Comparison of ENCODE assay signal across 9 mouse cellular contexts in genomic region chr15:56336449-56336848, GRCm38 (mm10).
DNase-seq lines count a peak whose midpoint lies in the region; TF ChIP-seq lines count a peak whose summit lies in the region.
"Had no signal": no experiment of that assay in that cellular context is flagged by ENCODE, and none has a peak within 500 bp of the region (broad histone marks: within the 10 kb centered on the region; RNA-seq: fewer than 3 reads in every experiment).

No protein-coding gene starts in this region.

- no peak for TF ChIP-seq POLR2A in kidney, adult 2 months (IDR thresholded peaks at IDR 0.05; ENCODE audit: low read depth, low read length)

- intact Hi-C loops in left cerebral cortex, postnatal 14 days (cut with DNase I), result loop anchor here (5.0 kb wide), 4 partner anchors 269 to 1071 kb away; no protein-coding TSS in a partner anchor

- no peaks in the 10 kb centered on the region for H3K36me3 ChIP-seq in kidney, adult 2 months (ENCODE audit: control insufficient read depth, insufficient read depth, low read length)
- H3K36me3 ChIP-seq: embryonic facial prominence, embryonic 15.5 days had no signal

- peak; percentile 87 for TF ChIP-seq CTCF in kidney, adult 2 months (conservative IDR thresholded peaks at IDR 0.05; ENCODE audit: insufficient read depth, insufficient read length, low read depth, low read length)

- no peak overlapping the region for H3K27ac ChIP-seq in kidney, adult 2 months (ENCODE audit: insufficient read depth, low read depth, low read length)
- H3K27ac ChIP-seq: embryonic facial prominence, embryonic 15.5 days had no signal

- H3K4me3 ChIP-seq in kidney, adult 2 months (ENCODE audit: insufficient read depth, low read depth, low read length), result no peak overlapping the region
- H3K4me3 ChIP-seq: embryonic facial prominence, embryonic 15.5 days had no signal

- no peaks in the 10 kb centered on the region for H3K4me1 ChIP-seq in kidney, adult 2 months (ENCODE audit: control insufficient read depth, insufficient read depth, low read length)

- DNase-seq in thymus, postnatal 25 days, result peak; percentile 5
- no peak for DNase-seq in thymus, adult 18-20 months
- peak; percentile 91 to 93 for DNase-seq in cerebellum, postnatal 10 days
- peak; percentile 63 to 68 for DNase-seq in frontal cortex, postnatal 36 days (ENCODE audit: low spot score in 2 of 2)
- peak; percentile 63 for DNase-seq in kidney, adult 2 months
- peak; percentile 48 to 81 for DNase-seq in left cerebral cortex, postnatal 14 days (ENCODE audit: low spot score in 2 of 2)
- peak; percentile 75 for DNase-seq in neural tube, embryonic 10.5 days (ENCODE audit: extremely low spot score, low spot score)
- DNase-seq in urinary bladder, postnatal 10 days (ENCODE audit: low spot score), result peak; percentile 22

- WGBS in kidney, adult 2 months, result 31% methylated on average over 5 of the region's 5 CpGs

- no peaks in the 10 kb centered on the region for H3K27me3 ChIP-seq in kidney, adult 2 months (replicated peaks; ENCODE audit: control insufficient read depth, insufficient read depth, low read length)
- H3K27me3 ChIP-seq: embryonic facial prominence, embryonic 15.5 days had no signal

Comparison
In these comparisons a context has a peak if more than half of its experiments do, and no peak if none do; other contexts are left out.
1. DNase-seq: peak in thymus, postnatal 25 days (single experiment), cerebellum, postnatal 10 days (2 of 2), frontal cortex, postnatal 36 days (2 of 2), kidney, adult 2 months (single experiment), left cerebral cortex, postnatal 14 days (2 of 2), neural tube, embryonic 10.5 days (single experiment) and urinary bladder, postnatal 10 days (single experiment); none in thymus, adult 18-20 months (0 of 2).